Mouse (Mus musculus): ENCODE measurements around the gene Ispd. TPM values are rescaled to one million over a fixed set of nuclear protein-coding genes. Genes with fewer than 3 reads are reported as not detected.

Gene Ispd
- polyA plus RNA-seq, 1 experiment from 2014 or later, result 1.4 TPM

DNA sequence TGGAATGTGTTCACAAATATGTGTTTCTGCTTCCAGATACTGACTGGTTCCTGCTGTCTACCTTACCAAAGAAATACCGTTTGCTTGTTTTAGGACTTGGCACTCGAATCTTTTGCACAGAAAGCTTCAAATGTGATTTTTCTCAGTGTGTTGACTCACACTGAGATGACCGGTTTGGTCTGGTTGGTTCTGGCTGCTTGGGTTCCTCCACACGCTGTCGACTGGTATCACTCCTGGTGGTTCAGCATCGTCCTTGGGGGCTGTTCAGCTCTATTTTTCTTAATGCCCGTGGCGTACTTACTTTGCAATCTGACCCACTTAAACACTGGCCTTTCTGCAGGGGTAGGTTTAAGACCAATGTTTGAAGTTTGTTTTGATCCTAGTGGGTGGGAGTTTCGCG lies 42.4 kb downstream of the Ispd start:
- no peaks in the 10 kb centered on the region for H3K36me3 ChIP-seq (ENCODE audit: inconsistent target)
- H3K4me3 ChIP-seq (ENCODE audit: inconsistent target), result no peak overlapping the region
- 91% methylated on average over 10 of the region's 10 CpGs for WGBS (ENCODE audit: missing documents)
- H3K27ac ChIP-seq, result no peak overlapping the region
- no peaks in the 10 kb centered on the region for H3K79me2 ChIP-seq (ENCODE audit: inconsistent target)

DNA sequence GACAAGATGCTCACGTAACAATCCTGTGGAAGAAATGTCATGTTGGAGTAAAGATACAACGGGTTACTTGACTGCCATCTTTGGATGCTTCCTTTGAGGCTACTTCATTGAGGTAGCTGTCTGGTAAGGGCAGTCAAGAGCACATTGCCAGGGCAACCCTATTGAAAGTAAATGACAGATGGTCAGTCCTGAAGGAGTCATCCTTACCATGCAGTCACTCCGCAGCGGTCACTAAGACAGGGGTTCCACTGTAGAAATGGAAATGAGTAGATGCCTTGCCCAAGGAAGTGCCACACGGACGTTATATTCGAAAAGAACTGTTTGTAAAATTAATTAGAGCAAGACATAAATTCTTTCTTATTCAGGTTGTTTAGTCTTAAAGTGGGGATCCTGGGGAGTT lies 44.0 kb downstream of the Ispd start:
- Histone ChIP-seq H3K36me3 (ENCODE audit: inconsistent target) (no peaks in the 10 kb centered on the region), H3K4me3 (ENCODE audit: inconsistent target) (no peak overlapping the region), H3K27ac (no peak overlapping the region), H3K79me2 (ENCODE audit: inconsistent target) (no peaks in the 10 kb centered on the region)
- 96% methylated on average over 7 of the region's 7 CpGs for WGBS (ENCODE audit: missing documents)

DNA sequence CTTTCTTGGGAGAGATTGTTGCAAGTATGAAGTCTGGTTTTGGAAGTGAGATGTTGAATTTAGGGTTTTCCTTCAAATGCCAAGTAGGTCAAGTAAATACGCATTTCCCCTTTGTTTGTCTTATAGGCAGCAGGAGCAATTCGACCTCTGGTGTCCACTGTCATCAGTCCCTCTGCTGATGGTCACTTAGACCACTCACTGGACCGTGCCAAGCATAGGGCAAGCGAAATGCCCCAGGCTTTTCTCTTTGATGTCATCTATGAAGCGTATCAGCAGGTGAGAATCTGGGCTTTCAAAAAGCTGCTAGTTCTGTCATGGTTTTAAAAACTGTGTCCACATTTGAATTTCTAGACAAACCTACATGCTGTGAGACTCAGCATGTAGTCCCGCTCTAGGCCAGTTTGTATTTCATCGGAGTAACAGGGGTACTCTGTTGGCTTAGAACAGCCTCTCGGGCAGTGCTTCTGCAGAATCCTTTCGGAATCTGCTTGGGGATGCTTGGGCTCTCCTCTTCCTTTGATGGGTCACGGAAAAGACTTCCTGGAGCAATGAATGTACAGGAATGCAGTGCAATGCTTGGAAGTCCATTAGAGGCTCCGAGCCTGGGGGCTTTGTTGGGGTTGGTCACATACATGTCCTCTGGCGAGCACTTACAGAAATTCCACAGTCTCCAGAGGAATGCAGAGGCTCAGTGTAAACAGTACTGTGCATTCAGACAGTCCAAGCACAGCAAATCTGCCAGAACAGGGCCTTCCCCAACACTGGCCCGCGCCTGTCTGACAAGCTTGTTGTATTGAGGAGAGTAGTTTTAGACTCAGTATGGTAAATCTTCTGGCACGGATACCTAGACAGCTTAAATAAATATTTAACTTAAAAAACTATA lies 45.2 kb downstream of the Ispd start:
- 92% methylated on average over 15 of the region's 15 CpGs for WGBS (ENCODE audit: missing documents)
- no peak overlapping the region for H3K4me3 ChIP-seq (ENCODE audit: inconsistent target)
- no peaks in the 10 kb centered on the region for H3K79me2 ChIP-seq (ENCODE audit: inconsistent target)
- H3K27ac ChIP-seq, result no peak overlapping the region
- no peaks in the 10 kb centered on the region for H3K36me3 ChIP-seq (ENCODE audit: inconsistent target)

GRCm38 (mm10) chr12:36436956-36437355 lies 55.7 kb downstream of the Ispd start:
- no peak overlapping the region for H3K27ac ChIP-seq
- no peaks in the 10 kb centered on the region for H3K79me2 ChIP-seq (ENCODE audit: inconsistent target)
- no peak overlapping the region for H3K4me3 ChIP-seq (ENCODE audit: inconsistent target)
- WGBS (ENCODE audit: missing documents), result 92% methylated on average over 5 of the region's 5 CpGs
- no peaks in the 10 kb centered on the region for H3K36me3 ChIP-seq (ENCODE audit: inconsistent target)

- 50% methylated on average over 8 of the region's 8 CpGs for WGBS (ENCODE audit: missing documents)
These were observed 58.1 kb downstream of the Ispd start for GRCm38 (mm10) chr12:36439396-36439795.

GRCm38 (mm10) chr12:36456002-36456401 lies 74.8 kb downstream of the Ispd start:
- H3K79me2 ChIP-seq (ENCODE audit: inconsistent target), result no peaks in the 10 kb centered on the region
- no peak overlapping the region for H3K4me3 ChIP-seq (ENCODE audit: inconsistent target)
- 90% methylated on average over 3 of the region's 3 CpGs for WGBS (ENCODE audit: missing documents)
- H3K36me3 ChIP-seq (ENCODE audit: inconsistent target), result no peaks in the 10 kb centered on the region
- no peak overlapping the region for H3K27ac ChIP-seq

More at GRCm38 (mm10) chr12:36439396-36439795, 58.1 kb downstream of the Ispd start:
- Histone ChIP-seq H3K4me3 (ENCODE audit: inconsistent target) (no peak overlapping the region), H3K27ac (no peak overlapping the region), H3K36me3 (ENCODE audit: inconsistent target) (no peaks in the 10 kb centered on the region), H3K79me2 (ENCODE audit: inconsistent target) (no peaks in the 10 kb centered on the region)

- H3K27ac ChIP-seq, result no peak overlapping the region
- no peaks in the 10 kb centered on the region for H3K79me2 ChIP-seq (ENCODE audit: inconsistent target)
- H3K36me3 ChIP-seq (ENCODE audit: inconsistent target), result no peaks in the 10 kb centered on the region
- no peak overlapping the region for H3K4me3 ChIP-seq (ENCODE audit: inconsistent target)
- 86% methylated on average over 2 of the region's 2 CpGs for WGBS (ENCODE audit: missing documents)
These were observed 76.5 kb downstream of the Ispd start for GRCm38 (mm10) chr12:36457726-36458125.

DNA sequence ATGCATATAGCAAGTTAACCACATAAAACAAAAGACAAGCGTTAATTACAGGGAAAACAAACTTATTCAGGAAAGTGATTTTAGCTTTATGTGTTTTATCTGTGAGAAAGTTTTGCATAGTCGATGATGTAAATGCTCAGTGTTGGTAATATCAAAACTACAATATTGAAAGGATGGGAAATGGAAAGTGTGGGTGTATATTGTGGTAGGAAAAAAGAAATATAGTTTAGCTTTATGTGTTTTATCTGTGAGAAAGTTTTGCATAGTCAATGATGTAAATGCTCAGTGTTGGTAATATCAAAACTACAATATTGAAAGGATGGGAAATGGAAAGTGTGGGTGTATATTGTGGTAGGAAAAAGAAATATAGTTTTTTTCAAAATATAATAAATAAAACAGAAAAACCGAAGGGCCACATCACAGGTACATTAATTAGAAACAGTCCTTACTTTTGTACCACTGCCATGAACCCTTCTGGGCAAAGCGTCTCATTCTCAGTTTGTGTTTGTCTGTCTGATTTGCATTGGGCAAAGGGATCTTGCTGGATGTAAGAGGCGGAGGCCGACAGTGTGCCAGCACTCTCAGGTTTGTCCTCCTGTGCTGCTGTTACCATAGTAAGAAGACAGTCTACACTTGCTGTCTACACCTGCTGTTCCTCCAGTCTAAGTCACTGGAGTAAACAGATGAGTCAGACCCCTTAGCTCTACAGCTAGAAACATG lies 87.2 kb downstream of the Ispd start:
- H3K36me3 ChIP-seq (ENCODE audit: inconsistent target), result no peaks in the 10 kb centered on the region
- no peak overlapping the region for H3K27ac ChIP-seq
- no peaks in the 10 kb centered on the region for H3K79me2 ChIP-seq (ENCODE audit: inconsistent target)
- no peak overlapping the region for H3K4me3 ChIP-seq (ENCODE audit: inconsistent target)
- WGBS (ENCODE audit: missing documents), result 95% methylated on average over 6 of the region's 6 CpGs

GRCm38 (mm10) chr12:36471411-36471810 lies 90.2 kb downstream of the Ispd start:
- WGBS (ENCODE audit: missing documents), result 79% methylated on average over 4 of the region's 4 CpGs

GRCm38 (mm10) chr12:36474171-36474570 lies 92.9 kb downstream of the Ispd start:
- no peaks in the 10 kb centered on the region for H3K79me2 ChIP-seq (ENCODE audit: inconsistent target)
- no peak overlapping the region for H3K27ac ChIP-seq
- no peaks in the 10 kb centered on the region for H3K36me3 ChIP-seq (ENCODE audit: inconsistent target)
- H3K4me3 ChIP-seq (ENCODE audit: inconsistent target), result no peak overlapping the region
- 78% methylated on average over 3 of the region's 3 CpGs for WGBS (ENCODE audit: missing documents)

More at GRCm38 (mm10) chr12:36471411-36471810, 90.2 kb downstream of the Ispd start:
- Histone ChIP-seq H3K27ac (no peak overlapping the region), H3K79me2 (ENCODE audit: inconsistent target) (no peaks in the 10 kb centered on the region), H3K36me3 (ENCODE audit: inconsistent target) (no peaks in the 10 kb centered on the region), H3K4me3 (ENCODE audit: inconsistent target) (no peak overlapping the region)

GRCm38 (mm10) chr12:36475269-36475668 lies 94.0 kb downstream of the Ispd start:
- no peaks in the 10 kb centered on the region for H3K36me3 ChIP-seq (ENCODE audit: inconsistent target)

DNA sequence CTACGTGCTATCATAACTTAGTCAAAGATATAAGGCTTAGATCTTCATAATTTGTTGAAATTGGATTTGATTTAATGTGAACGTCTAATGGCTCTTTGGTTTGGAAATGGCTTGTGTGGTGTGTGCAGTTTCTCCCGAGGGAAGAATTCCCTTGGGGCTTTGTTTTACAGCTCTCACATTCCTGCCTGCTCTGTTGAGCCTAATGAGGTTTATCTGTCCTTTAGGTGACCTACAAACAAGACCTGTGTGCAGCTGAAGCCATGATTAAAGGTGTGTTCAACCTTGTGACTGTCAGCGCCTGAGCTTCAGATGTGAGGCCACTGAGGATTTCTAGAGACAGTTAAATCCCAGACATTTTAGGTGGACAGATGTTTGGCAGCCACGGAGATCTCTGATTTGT lies 95.2 kb downstream of the Ispd start:
- H3K27ac ChIP-seq, result no peak overlapping the region
- H3K4me3 ChIP-seq (ENCODE audit: inconsistent target), result no peak overlapping the region
- 89% methylated on average over 5 of the region's 5 CpGs for WGBS (ENCODE audit: missing documents)
- H3K36me3 ChIP-seq (ENCODE audit: inconsistent target), result no peaks in the 10 kb centered on the region
- no peaks in the 10 kb centered on the region for H3K79me2 ChIP-seq (ENCODE audit: inconsistent target)

More at GRCm38 (mm10) chr12:36475269-36475668, 94.0 kb downstream of the Ispd start:
- Histone ChIP-seq H3K27ac (no peak overlapping the region), H3K79me2 (ENCODE audit: inconsistent target) (no peaks in the 10 kb centered on the region), H3K4me3 (ENCODE audit: inconsistent target) (no peak overlapping the region)
- whole genome bisulfite sequencing (ENCODE audit: missing documents), result 94% methylated on average over 4 of the region's 4 CpGs

DNA sequence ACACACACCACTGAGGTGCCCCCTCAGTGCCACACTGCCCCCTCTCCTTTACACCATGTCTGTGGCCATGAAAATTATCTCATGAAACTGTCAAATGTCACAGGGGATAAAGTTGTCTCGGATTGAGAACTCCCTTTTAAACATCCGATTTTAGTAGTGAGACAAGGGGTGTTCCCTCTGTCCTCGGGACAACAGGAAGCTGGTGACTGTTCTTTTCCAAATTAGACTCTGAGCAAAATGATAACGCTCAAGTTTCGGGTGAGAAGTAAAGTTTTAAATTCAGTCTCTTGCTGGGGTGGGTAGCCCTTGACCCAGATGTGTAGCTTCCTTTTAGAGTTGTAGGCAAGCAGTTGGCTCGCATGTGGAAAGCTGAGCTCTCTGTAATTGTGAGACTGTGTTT lies 96.3 kb downstream of the Ispd start:
- 89% methylated on average over 6 of the region's 6 CpGs for WGBS (ENCODE audit: missing documents)
- Histone ChIP-seq H3K36me3 (ENCODE audit: inconsistent target) (no peaks in the 10 kb centered on the region), H3K79me2 (ENCODE audit: inconsistent target) (no peaks in the 10 kb centered on the region), H3K4me3 (ENCODE audit: inconsistent target) (no peak overlapping the region), H3K27ac (no peak overlapping the region)

- Histone ChIP-seq H3K79me2 (ENCODE audit: inconsistent target) (no peaks in the 10 kb centered on the region), H3K27ac (no peak overlapping the region), H3K36me3 (ENCODE audit: inconsistent target) (no peaks in the 10 kb centered on the region), H3K4me3 (ENCODE audit: inconsistent target) (no peak overlapping the region)
- 92% methylated on average over 3 of the region's 3 CpGs for WGBS (ENCODE audit: missing documents)
These were observed 96.7 kb downstream of the Ispd start for GRCm38 (mm10) chr12:36477926-36478325.

GRCm38 (mm10) chr12:36481742-36482141 lies 100.5 kb downstream of the Ispd start:
- no peak overlapping the region for H3K27ac ChIP-seq
- 92% methylated on average over 3 of the region's 3 CpGs for WGBS (ENCODE audit: missing documents)
- H3K4me3 ChIP-seq (ENCODE audit: inconsistent target), result no peak overlapping the region

More at GRCm38 (mm10) chr12:36481742-36482141, 100.5 kb downstream of the Ispd start:
- Histone ChIP-seq H3K79me2 (ENCODE audit: inconsistent target) (no peaks in the 10 kb centered on the region), H3K36me3 (ENCODE audit: inconsistent target) (no peaks in the 10 kb centered on the region)
